Comparison of ENCODE assay signal across 27 mouse cellular contexts in genomic region chr6:112999199-112999598, GRCm38 (mm10). TPM values are rescaled to one million over a fixed set of nuclear protein-coding genes. Genes with fewer than 3 reads are reported as not detected.
DNase-seq lines count a peak whose midpoint lies in the region; ATAC-seq and TF ChIP-seq lines count a peak whose summit lies in the region.
"Had no signal": no experiment of that assay in that cellular context is flagged by ENCODE, and none has a peak within 500 bp of the region (broad histone marks: within the 10 kb centered on the region; RNA-seq: fewer than 3 reads in every experiment).

No protein-coding gene starts in this region.

- WGBS in kidney, embryonic 15.5 days: 47% methylated on average over 2 of the region's 2 CpGs

- TF ChIP-seq CTCF in layer of hippocampus, adult 2 months (conservative IDR thresholded peaks at IDR 0.05): no peak
- no peak for TF ChIP-seq CTCF in Patski (IDR thresholded peaks at IDR 0.05)

- no peaks in the 10 kb centered on the region for H3K9me3 ChIP-seq in kidney, embryonic 15.5 days (replicated peaks)
- H3K9me3 ChIP-seq: embryonic facial prominence, embryonic 13.5 days; forebrain, embryonic 13.5 days; G1E; hindbrain, embryonic 10.5 days; hindbrain, embryonic 15.5 days; neural tube, embryonic 13.5 days had no signal

- ATAC-seq in Patski: peak; percentile 28
- no peak for ATAC-seq in kidney, embryonic 15.5 days (replicated peaks; ENCODE audit: low FRiP score)
- ATAC-seq: activated CD4-positive, CD25-positive, alpha-beta regulatory T cell, adult 4 months; forebrain, embryonic 13.5 days; inflammation-experienced regulatory T-cells, adult 6 months had no signal

- H3K9ac ChIP-seq in kidney, embryonic 15.5 days: no peak overlapping the region
- H3K9ac ChIP-seq: embryonic facial prominence, embryonic 13.5 days; forebrain, embryonic 13.5 days; hindbrain, embryonic 15.5 days; liver, embryonic 14.5 days; neural tube, embryonic 13.5 days had no signal

- CTCF ChIA-PET in Patski (lab: Charles Lee): interaction anchor here (0.8 to 3.0 kb wide), 4 partner anchors 21 to 299 kb away, joined by 4 to 23 read pairs (median 6); partner anchors contain the start of gene Srgap3

- POLR2A ChIA-PET in Patski (lab: Charles Lee): interaction anchor here (0.5 to 0.7 kb wide), 2 partner anchors 222 to 321 kb away, joined by 3 to 10 read pairs; no protein-coding TSS in a partner anchor

- no peak overlapping the region for H3K4me3 ChIP-seq in layer of hippocampus, adult 2 months
- no peak overlapping the region for H3K4me3 ChIP-seq in kidney, embryonic 15.5 days (replicated peaks)
- H3K4me3 ChIP-seq: embryonic facial prominence, embryonic 13.5 days; forebrain, embryonic 13.5 days; hindbrain, embryonic 10.5 days; hindbrain, embryonic 15.5 days; neural tube, embryonic 13.5 days had no signal

- peak overlapping the region; percentile 39; the same call in 1 of the 2 replicates for H3K27ac ChIP-seq in layer of hippocampus, adult 2 months
- no peak overlapping the region for H3K27ac ChIP-seq in kidney, embryonic 15.5 days
- H3K27ac ChIP-seq: embryonic facial prominence, embryonic 13.5 days; forebrain, embryonic 13.5 days; hindbrain, embryonic 15.5 days; liver, embryonic 14.5 days; macrophage; neural tube, embryonic 13.5 days had no signal

- in situ Hi-C loops in Patski (cut with MboI; ENCODE audit: low pct_unique_long_range_greater_than_20kb): no loop called here

- H3K27me3 ChIP-seq in Patski: no peaks in the 10 kb centered on the region
- H3K27me3 ChIP-seq in kidney, embryonic 15.5 days: no peaks in the 10 kb centered on the region; the same call in none of the 2 replicates
- H3K27me3 ChIP-seq: embryonic facial prominence, embryonic 13.5 days; forebrain, embryonic 13.5 days; hindbrain, embryonic 15.5 days; neural tube, embryonic 13.5 days had no signal

- peak; percentile 31 to 53 for DNase-seq in adrenal gland, adult (ENCODE audit: inconsistent age in 2 of 2, low spot score in 1 of 2)
- no peak for DNase-seq in adrenal gland, adult 18-20 months (ENCODE audit: low spot score in 2 of 2)
- no peak for DNase-seq in layer of hippocampus, adult 2 months (ENCODE audit: low spot score in 2 of 2)
- DNase-seq in layer of hippocampus, adult 8-10 months (ENCODE audit: low spot score in 2 of 2): no peak
- DNase-seq in Patski (ENCODE audit: low read depth, low spot score): peak; percentile 30
- no peak for DNase-seq in left cerebral cortex, adult 9 months (ENCODE audit: low spot score in 2 of 2)
- DNase-seq: cerebellum, adult 18-20 months; cerebellum, postnatal 10 days; gastrocnemius, postnatal 10 days; heart, postnatal 14 days; kidney, adult 11 months; kidney, postnatal 25 days; liver; lung, adult 2 months; lung, postnatal 10 days; right cerebral cortex, postnatal 14 days had no signal

- no peak overlapping the region for H3K4me2 ChIP-seq in kidney, embryonic 15.5 days
- H3K4me2 ChIP-seq: embryonic facial prominence, embryonic 13.5 days; forebrain, embryonic 13.5 days; hindbrain, embryonic 15.5 days; neural tube, embryonic 13.5 days had no signal

- no peaks in the 10 kb centered on the region for H3K36me3 ChIP-seq in kidney, embryonic 15.5 days
- H3K36me3 ChIP-seq: embryonic facial prominence, embryonic 13.5 days; G1E; hindbrain, embryonic 10.5 days; hindbrain, embryonic 15.5 days; neural tube, embryonic 13.5 days had no signal

- H3K4me1 ChIP-seq in kidney, embryonic 15.5 days: peaks cover 3% of the 10 kb centered on the region; the same call in 1 of the 2 replicates
- H3K4me1 ChIP-seq: embryonic facial prominence, embryonic 13.5 days; forebrain, embryonic 13.5 days had no signal

RNA-seq across cellular contexts. Expression of gene Thumpd3, which starts 46.8 kb away (rescaled TPM):
- total RNA-seq in adrenal gland, adult 18-20 months (2021): 10 to 100 TPM; 38.6 to 40.9 TPM
- total RNA-seq in layer of hippocampus, adult 2 months (2021): 10 to 100 TPM; 38.2 to 40.6 TPM
- total RNA-seq in layer of hippocampus, adult 8-10 months (2022): 10 to 100 TPM; 31.2 to 39.5 (median 37.6) TPM
- 63.3 TPM for polyA plus RNA-seq in Patski (2021)
- 46.6 and 47.0 TPM in 2 replicates for polyA plus RNA-seq in kidney, embryonic 15.5 days (2015; fragmentation: Nextera tagmentation; extraction: Ambion mirVana)

RNA-seq across cellular contexts. Expression of gene Srgap3, which starts 52.1 kb away (rescaled TPM):
- 10 to 100 TPM in 1 of 2 experiments, 1 to 10 TPM in 1; 9.4 to 14.7 TPM for total RNA-seq in adrenal gland, adult 18-20 months (2021)
- total RNA-seq in layer of hippocampus, adult 2 months (2021): 100 to 1,000 TPM; 288 to 291 TPM
- 100 to 1,000 TPM; 230 to 304 (median 268) TPM for total RNA-seq in layer of hippocampus, adult 8-10 months (2022)
- polyA plus RNA-seq in Patski (2021): 37.7 TPM
- polyA plus RNA-seq in kidney, embryonic 15.5 days (2015; fragmentation: Nextera tagmentation; extraction: Ambion mirVana): 4.9 and 5.1 TPM in 2 replicates
- polyA plus RNA-seq: G1E had no signal

Comparison
In these comparisons a context has a peak if more than half of its experiments do, and no peak if none do; other contexts are left out.
1. DNase-seq: peak in adrenal gland, adult (2 of 2) and Patski (single experiment); none in adrenal gland, adult 18-20 months (0 of 2), layer of hippocampus, adult 2 months (0 of 2), layer of hippocampus, adult 8-10 months (0 of 2) and left cerebral cortex, adult 9 months (0 of 2).
2. RNA of gene Srgap3, which starts 52.1 kb away (total RNA-seq): 230 to 304 TPM in layer of hippocampus, adult 8-10 months and 288 to 291 TPM in layer of hippocampus, adult 2 months; 9.4 to 14.7 TPM in adrenal gland, adult 18-20 months; every median in the first group is over 10 times any median in the second.